In genomic region chr1:34564383-34565045, GRCm38 (mm10) we compare ENCODE assay signal across 40 mouse cellular contexts. TPM values are rescaled to one million over a fixed set of nuclear protein-coding genes. Genes with fewer than 3 reads are reported as not detected.
"Had no signal": no experiment of that assay in that cellular context is flagged by ENCODE, and none has a peak within 500 bp of the region (broad histone marks: within the 10 kb centered on the region; RNA-seq: fewer than 3 reads in every experiment).

No protein-coding gene starts in this region.

- H3K9ac ChIP-seq: heart, embryonic 12.5 days; hindbrain, embryonic 12.5 days; hindbrain, embryonic 14.5 days; intestine, embryonic 15.5 days; limb, embryonic 12.5 days; liver, embryonic 13.5 days; liver, embryonic 15.5 days had no signal

- H3K9me3 ChIP-seq: heart, embryonic 10.5 days; heart, embryonic 12.5 days; hindbrain, embryonic 12.5 days; intestine, embryonic 15.5 days; limb, embryonic 10.5 days; limb, embryonic 12.5 days; liver, embryonic 13.5 days; liver, embryonic 15.5 days had no signal

- ATAC-seq: hindbrain, embryonic 16.5 days; inflammation-experienced regulatory T-cells, adult 6 months; intestine, embryonic 15.5 days; intestine, postnatal 0 days had no signal

- H3K4me1 ChIP-seq: heart, embryonic 10.5 days; heart, embryonic 12.5 days; hindbrain, embryonic 10.5 days; hindbrain, embryonic 12.5 days; intestine, embryonic 15.5 days; limb, embryonic 10.5 days; limb, embryonic 12.5 days; liver, embryonic 13.5 days; liver, embryonic 15.5 days had no signal

- H3K36me3 ChIP-seq: heart, embryonic 10.5 days; heart, embryonic 12.5 days; hindbrain, embryonic 10.5 days; hindbrain, embryonic 12.5 days; intestine, embryonic 15.5 days; limb, embryonic 10.5 days; limb, embryonic 12.5 days; liver, embryonic 13.5 days; liver, embryonic 15.5 days had no signal

- H3K4me2 ChIP-seq: heart, embryonic 12.5 days; hindbrain, embryonic 12.5 days; hindbrain, embryonic 14.5 days; intestine, embryonic 15.5 days; limb, embryonic 12.5 days; liver, embryonic 13.5 days; liver, embryonic 15.5 days had no signal

- H3K27ac ChIP-seq: heart, embryonic 10.5 days; hindbrain, embryonic 10.5 days; hindbrain, embryonic 12.5 days; hindbrain, embryonic 14.5 days; intestine, embryonic 15.5 days; kidney, postnatal 0 days; left cerebral cortex, adult 2 months; limb, embryonic 10.5 days; limb, embryonic 12.5 days; liver, embryonic 13.5 days; liver, embryonic 15.5 days had no signal

- H3K27me3 ChIP-seq: heart, embryonic 12.5 days; hindbrain, embryonic 12.5 days; intestine, embryonic 15.5 days; limb, embryonic 12.5 days; liver, embryonic 13.5 days; liver, embryonic 15.5 days had no signal

- DNase-seq: gastrocnemius, postnatal 14 days; gastrocnemius, postnatal 36 days; heart, adult 18-20 months; heart, postnatal 10 days; heart, postnatal 4 days; kidney, adult 18-20 months; kidney, adult 8-10 months; kidney, postnatal 14 days; kidney, postnatal 36 days; layer of hippocampus, adult 9-11 months; liver; liver, embryonic 13.5 days had no signal

- H3K4me3 ChIP-seq: heart, embryonic 10.5 days; heart, embryonic 12.5 days; hindbrain, embryonic 10.5 days; hindbrain, embryonic 12.5 days; intestine, embryonic 15.5 days; left cerebral cortex, adult 2 months; limb, embryonic 10.5 days; limb, embryonic 12.5 days; liver, embryonic 13.5 days; liver, embryonic 15.5 days had no signal

RNA-seq across cellular contexts. Expression of gene Prss40, which starts 3.8 kb away (rescaled TPM):
- total RNA-seq: gastrocnemius, adult 18-20 months; gastrocnemius, adult 8-10 months; gastrocnemius, postnatal 14 days; gastrocnemius, postnatal 36 days; heart, adult 18-20 months; heart, adult 8-10 months; heart, postnatal 10 days; heart, postnatal 4 days; layer of hippocampus, adult 18-20 months; layer of hippocampus, adult 8-10 months; layer of hippocampus, postnatal 14 days; left cerebral cortex, adult 2 months; left cerebral cortex, postnatal 14 days; left cerebral cortex, postnatal 36 days had no signal
- polyA plus RNA-seq: heart, embryonic 12.5 days; heart, embryonic 14.5 days; heart, embryonic 16.5 days; hindbrain, embryonic 10.5 days; hindbrain, embryonic 12.5 days; hindbrain, embryonic 14.5 days; hindbrain, embryonic 16.5 days; inflammation-experienced regulatory T-cells, adult 6 months; intestine, embryonic 15.5 days; intestine, postnatal 0 days; kidney, embryonic 14.5 days; kidney, postnatal 0 days; large intestine, adult 2 months; limb, embryonic 10.5 days; limb, embryonic 14.5 days; liver, embryonic 13.5 days; liver, embryonic 15.5 days had no signal

RNA-seq across cellular contexts. Expression of gene Amer3, which starts 14.9 kb away (rescaled TPM):
- total RNA-seq: gastrocnemius, adult 18-20 months; gastrocnemius, adult 8-10 months; gastrocnemius, postnatal 14 days; gastrocnemius, postnatal 36 days; heart, adult 18-20 months; heart, adult 8-10 months; heart, postnatal 10 days; heart, postnatal 4 days had no signal
- polyA plus RNA-seq: gonadal fat pad, adult 2 months; heart, embryonic 14.5 days; inflammation-experienced regulatory T-cells, adult 6 months; kidney, embryonic 14.5 days; kidney, postnatal 0 days; limb, embryonic 10.5 days; liver, embryonic 13.5 days had no signal

RNA-seq across cellular contexts. Expression of gene Cfc1, which starts 29.1 kb away (rescaled TPM):
- total RNA-seq: gastrocnemius, adult 18-20 months; gastrocnemius, adult 8-10 months; gastrocnemius, postnatal 14 days; gastrocnemius, postnatal 36 days; heart, adult 18-20 months; heart, adult 8-10 months; heart, postnatal 10 days; heart, postnatal 4 days; layer of hippocampus, adult 18-20 months; layer of hippocampus, adult 8-10 months; layer of hippocampus, postnatal 14 days; left cerebral cortex, adult 2 months; left cerebral cortex, postnatal 14 days; left cerebral cortex, postnatal 36 days had no signal
- polyA plus RNA-seq: gonadal fat pad, adult 2 months; heart, embryonic 14.5 days; heart, embryonic 16.5 days; hindbrain, embryonic 10.5 days; hindbrain, embryonic 12.5 days; intestine, embryonic 15.5 days; intestine, postnatal 0 days; kidney, embryonic 14.5 days; large intestine, adult 2 months; limb, embryonic 10.5 days; limb, embryonic 12.5 days; liver, embryonic 13.5 days; liver, embryonic 15.5 days had no signal
